13 mouse cellular contexts compared by ENCODE assay signal in genomic region chr12:110488031-110488430, GRCm38 (mm10). TPM values are rescaled to one million over a fixed set of nuclear protein-coding genes. Genes with fewer than 3 reads are reported as not detected.
A peak's percentile ranks its signal among the peaks of the same experiment; 100 is the strongest.
DNase-seq lines count a peak whose midpoint lies in the region; ATAC-seq and TF ChIP-seq lines count a peak whose summit lies in the region.
"Had no signal": no experiment of that assay in that cellular context is flagged by ENCODE, and none has a peak within 500 bp of the region (broad histone marks: within the 10 kb centered on the region; RNA-seq: fewer than 3 reads in every experiment).

No protein-coding gene starts in this region.

- no peak for TF ChIP-seq CTCF in kidney, adult 2 months (conservative IDR thresholded peaks at IDR 0.05; ENCODE audit: insufficient read depth, insufficient read length, low read depth, low read length)

- WGBS in heart, embryonic 10.5 days: 46% methylated on average over 9 of the region's 9 CpGs
- 15% methylated on average over 9 of the region's 9 CpGs for WGBS in kidney, adult 2 months
- 85% methylated on average over 9 of the region's 9 CpGs for WGBS in midbrain, embryonic 10.5 days
- WGBS in midbrain, embryonic 11.5 days: 84% methylated on average over 9 of the region's 9 CpGs
- 64% methylated on average over 9 of the region's 9 CpGs for WGBS in liver, embryonic 16.5 days (ENCODE audit: insufficient replicate concordance)

- no peak for TF ChIP-seq POLR2A in kidney, adult 2 months (IDR thresholded peaks at IDR 0.05; ENCODE audit: low read depth, low read length)

- peaks cover 60% of the 10 kb centered on the region for H3K4me1 ChIP-seq in heart, embryonic 10.5 days
- peaks cover 31% of the 10 kb centered on the region for H3K4me1 ChIP-seq in kidney, adult 2 months (ENCODE audit: control insufficient read depth, insufficient read depth, low read length)
- H3K4me1 ChIP-seq in midbrain, embryonic 10.5 days: peaks cover 46% of the 10 kb centered on the region
- H3K4me1 ChIP-seq in midbrain, embryonic 11.5 days (ENCODE audit: control insufficient read depth, insufficient read depth, low read length): peaks cover 23% of the 10 kb centered on the region
- H3K4me1 ChIP-seq in liver, embryonic 16.5 days (ENCODE audit: control insufficient read depth, low read depth, low read length): peaks cover 32% of the 10 kb centered on the region

- ATAC-seq in midbrain, embryonic 11.5 days (ENCODE audit: low FRiP score): no peak
- no peak for ATAC-seq in liver, embryonic 16.5 days (ENCODE audit: low read depth)
- ATAC-seq in activated CD4-positive, CD25-positive, alpha-beta regulatory T cell, adult 4 months: no peak
- ATAC-seq: CD4-positive, CD25-positive, alpha-beta regulatory T cell, adult 4 months; Patski had no signal

- no peak overlapping the region for H3K9ac ChIP-seq in midbrain, embryonic 11.5 days (ENCODE audit: low read length)
- no peak overlapping the region for H3K9ac ChIP-seq in liver, embryonic 16.5 days (ENCODE audit: low read depth, low read length)

- peak overlapping the region; percentile 80; the same call in 1 of the 2 replicates for H3K27ac ChIP-seq in heart, embryonic 10.5 days
- 0 out of 2 replicates have a peak overlapping the region, but pooled peaks have one; percentile 1 for H3K27ac ChIP-seq in kidney, adult 2 months (ENCODE audit: insufficient read depth, low read depth, low read length)
- no peak overlapping the region for H3K27ac ChIP-seq in midbrain, embryonic 10.5 days (replicated peaks)
- H3K27ac ChIP-seq in midbrain, embryonic 11.5 days (ENCODE audit: low read depth, low read length): no peak overlapping the region
- peak overlapping the region; percentile 15 for H3K27ac ChIP-seq in liver, embryonic 16.5 days (ENCODE audit: low read length)

- DNase-seq in heart, embryonic 10.5 days (ENCODE audit: low spot score): no peak
- DNase-seq in heart, postnatal 4 days: no peak
- peak; percentile 28 for DNase-seq in kidney, adult 2 months
- no peak for DNase-seq in kidney, adult 18-20 months
- no peak for DNase-seq in midbrain, embryonic 10.5 days (ENCODE audit: low spot score)
- DNase-seq in midbrain, embryonic 11.5 days (ENCODE audit: low spot score, missing footprints): no peak
- DNase-seq: adrenal gland, postnatal 14 days; cerebellum, adult 11 months; retina, postnatal 1 day had no signal

- H3K36me3 ChIP-seq in heart, embryonic 10.5 days: peaks cover 18% of the 10 kb centered on the region
- H3K36me3 ChIP-seq in kidney, adult 2 months (ENCODE audit: control insufficient read depth, insufficient read depth, low read length): no peaks in the 10 kb centered on the region
- peaks cover 34% of the 10 kb centered on the region for H3K36me3 ChIP-seq in midbrain, embryonic 10.5 days
- no peaks in the 10 kb centered on the region for H3K36me3 ChIP-seq in midbrain, embryonic 11.5 days (ENCODE audit: control insufficient read depth, insufficient read depth, low read length)
- H3K36me3 ChIP-seq in liver, embryonic 16.5 days (ENCODE audit: control insufficient read depth, insufficient read depth): no peaks in the 10 kb centered on the region; the same call in 1 of the 2 replicates

- no peaks in the 10 kb centered on the region for H3K27me3 ChIP-seq in heart, embryonic 10.5 days (ENCODE audit: insufficient read depth, poor library complexity, severe bottlenecking)
- H3K27me3 ChIP-seq in kidney, adult 2 months (replicated peaks; ENCODE audit: control insufficient read depth, insufficient read depth, low read length): no peaks in the 10 kb centered on the region
- no peaks in the 10 kb centered on the region for H3K27me3 ChIP-seq in midbrain, embryonic 10.5 days (ENCODE audit: low read depth, poor library complexity, severe bottlenecking)
- H3K27me3 ChIP-seq in midbrain, embryonic 11.5 days (ENCODE audit: control insufficient read depth, insufficient read depth, low read length): no peaks in the 10 kb centered on the region
- H3K27me3 ChIP-seq in liver, embryonic 16.5 days (ENCODE audit: control insufficient read depth, insufficient read depth, low read depth, low read length): no peaks in the 10 kb centered on the region
- H3K27me3 ChIP-seq: Patski had no signal

- peak overlapping the region; percentile 36 for H3K4me3 ChIP-seq in heart, embryonic 10.5 days
- no peak overlapping the region for H3K4me3 ChIP-seq in kidney, adult 2 months (ENCODE audit: insufficient read depth, low read depth, low read length)
- H3K4me3 ChIP-seq in midbrain, embryonic 10.5 days: peak overlapping the region; percentile 4; the same call in 1 of the 2 replicates
- no peak overlapping the region for H3K4me3 ChIP-seq in midbrain, embryonic 11.5 days (ENCODE audit: low read depth, low read length)
- H3K4me3 ChIP-seq in liver, embryonic 16.5 days (ENCODE audit: low read depth, low read length): no peak overlapping the region

- H3K4me2 ChIP-seq in midbrain, embryonic 11.5 days: no peak overlapping the region
- H3K4me2 ChIP-seq in liver, embryonic 16.5 days (ENCODE audit: low read depth, low read length): no peak overlapping the region

- H3K9me3 ChIP-seq in heart, embryonic 10.5 days: no peaks in the 10 kb centered on the region
- H3K9me3 ChIP-seq in midbrain, embryonic 10.5 days (replicated peaks): no peaks in the 10 kb centered on the region; the same call in 1 of the 2 replicates
- H3K9me3 ChIP-seq in midbrain, embryonic 11.5 days (ENCODE audit: control insufficient read depth, low read length): no peaks in the 10 kb centered on the region
- no peaks in the 10 kb centered on the region for H3K9me3 ChIP-seq in liver, embryonic 16.5 days (replicated peaks; ENCODE audit: control insufficient read depth, low read length)

RNA-seq across cellular contexts. Expression of gene Ppp2r5c, which starts 41.1 kb away (rescaled TPM):
- 136 and 146 TPM in 2 replicates for polyA plus RNA-seq in heart, embryonic 10.5 days (2016; fragmentation: Nextera tagmentation; extraction: Ambion mirVana)
- 100 to 1,000 TPM; 126 to 128 TPM for total RNA-seq in heart, postnatal 4 days (2021)
- 29.9 and 41.3 TPM in 2 replicates for polyA plus RNA-seq in kidney, adult 2 months (2012; rRNA removed)
- 142 and 155 TPM in 2 replicates for polyA plus RNA-seq in midbrain, embryonic 10.5 days (2016; fragmentation: Nextera tagmentation; extraction: Ambion mirVana)
- polyA plus RNA-seq in midbrain, embryonic 11.5 days (2014; fragmentation: Nextera tagmentation; extraction: Ambion mirVana): 175 and 183 TPM in 2 replicates
- 59.4 and 65.0 TPM in 2 replicates for polyA plus RNA-seq in liver, embryonic 16.5 days (2015; fragmentation: Nextera tagmentation; extraction: Ambion mirVana)
- polyA plus RNA-seq in activated CD4-positive, CD25-positive, alpha-beta regulatory T cell, adult 4 months (2017; shearing (Covaris generic)): 100 to 1,000 TPM; 583 to 590 TPM

Comparison
In these comparisons a context has a peak if more than half of its experiments do, and no peak if none do; other contexts are left out.
1. H3K4me3 ChIP-seq: peak in heart, embryonic 10.5 days (single experiment) and midbrain, embryonic 10.5 days (single experiment); none in kidney, adult 2 months (single experiment), midbrain, embryonic 11.5 days (single experiment) and liver, embryonic 16.5 days (single experiment).
2. H3K27ac ChIP-seq: peak in heart, embryonic 10.5 days (single experiment), kidney, adult 2 months (single experiment) and liver, embryonic 16.5 days (single experiment); none in midbrain, embryonic 10.5 days (single experiment) and midbrain, embryonic 11.5 days (single experiment).